Mouse (Mus musculus) fibroblast of lung, adult 2 months (primary cell): Measurements from ENCODE around the gene Tjp3.
"Not testable (repeated sequence)": the region's sequence is repeated elsewhere in the genome, so short reads cannot be mapped to it uniquely, and the experiment has no call there.

Source experiments
- DNase-seq: peaks from one replicate; pipeline ENCODE4 v3.0.0-alpha.2; 2011; ENCODE audit warnings: low read depth

Tjp3 gene

GRCm38 (mm10) chr10:81231436-81231835, 59.9 kb downstream of the Tjp3 start:
- no peak for DNase-seq

- DNase-seq, result no peak
Measured at GRCm38 (mm10) chr10:81230438-81231332, 60.7 kb downstream of the Tjp3 start, which contains the start of gene Atcay. Gene Atcay (minus strand): TSS chr10:81230833.

- DNase-seq, result no peak
Measured at GRCm38 (mm10) chr10:81229735-81230437, 61.5 kb downstream of the Tjp3 start.

- not testable (repeated sequence) for DNase-seq
Measured at GRCm38 (mm10) chr10:81223731-81224130, 67.7 kb downstream of the Tjp3 start.
